In the genomic region with DNA sequence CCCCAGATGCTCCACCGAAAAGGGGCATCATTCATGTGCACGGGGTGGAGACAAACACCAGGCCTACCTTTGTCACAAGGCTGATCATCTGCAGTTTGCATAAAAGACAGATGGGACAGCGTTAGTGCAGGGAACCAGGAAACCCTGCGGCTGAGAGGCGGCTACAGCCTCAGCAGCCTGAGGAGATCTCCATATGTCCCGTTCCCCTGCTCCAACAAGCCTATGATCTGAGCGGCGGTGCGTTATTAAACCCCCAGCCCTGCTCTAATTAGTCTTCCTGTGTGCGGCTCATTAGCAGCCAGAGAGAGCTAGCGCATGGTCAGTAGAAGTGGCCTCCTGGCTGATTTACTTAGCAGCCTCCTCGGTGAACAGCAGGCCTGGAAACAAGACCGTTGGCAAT, we compare ENCODE assay signal across 9 mouse cellular contexts. TPM values are rescaled to one million over a fixed set of nuclear protein-coding genes. Genes with fewer than 3 reads are reported as not detected.
DNase-seq lines count a peak whose midpoint lies in the region; ATAC-seq lines count a peak whose summit lies in the region.
"Had no signal": no experiment of that assay in that cellular context is flagged by ENCODE, and none has a peak within 500 bp of the region (broad histone marks: within the 10 kb centered on the region; RNA-seq: fewer than 3 reads in every experiment).

No protein-coding gene starts in this region.

- no peaks in the 10 kb centered on the region for H3K9me3 ChIP-seq in forebrain, embryonic 15.5 days
- no peaks in the 10 kb centered on the region for H3K9me3 ChIP-seq in liver, embryonic 11.5 days (ENCODE audit: control insufficient read depth, low read length)
- no peaks in the 10 kb centered on the region for H3K9me3 ChIP-seq in liver, embryonic 12.5 days (replicated peaks)
- H3K9me3 ChIP-seq: heart, embryonic 13.5 days had no signal

- H3K9ac ChIP-seq in forebrain, embryonic 15.5 days (replicated peaks): 0 out of 2 replicates have a peak overlapping the region, but pooled peaks have one; percentile 13
- no peak overlapping the region for H3K9ac ChIP-seq in liver, embryonic 11.5 days (ENCODE audit: low read depth, low read length)
- no peak overlapping the region for H3K9ac ChIP-seq in liver, embryonic 12.5 days
- H3K9ac ChIP-seq: heart, embryonic 13.5 days had no signal

- peak overlapping the region; percentile 90 for H3K27ac ChIP-seq in forebrain, embryonic 15.5 days (replicated peaks)
- no peak overlapping the region for H3K27ac ChIP-seq in liver, embryonic 11.5 days (ENCODE audit: low read depth, low read length)
- no peak overlapping the region for H3K27ac ChIP-seq in liver, embryonic 12.5 days
- H3K27ac ChIP-seq: heart, embryonic 13.5 days had no signal

- ATAC-seq in forebrain, embryonic 15.5 days (replicated peaks): peak; percentile 82
- no peak for ATAC-seq in liver, embryonic 11.5 days (replicated peaks; ENCODE audit: low FRiP score)
- ATAC-seq in liver, embryonic 12.5 days: no peak

- no peaks in the 10 kb centered on the region for H3K27me3 ChIP-seq in forebrain, embryonic 15.5 days
- H3K27me3 ChIP-seq in liver, embryonic 11.5 days (replicated peaks; ENCODE audit: control insufficient read depth, insufficient read depth, low read length): no peaks in the 10 kb centered on the region
- peaks cover 37% of the 10 kb centered on the region for H3K27me3 ChIP-seq in liver, embryonic 12.5 days (replicated peaks)

- H3K4me1 ChIP-seq in forebrain, embryonic 15.5 days: peaks cover 24% of the 10 kb centered on the region
- H3K4me1 ChIP-seq in liver, embryonic 11.5 days (replicated peaks; ENCODE audit: control insufficient read depth, insufficient read depth, low read length): no peaks in the 10 kb centered on the region
- 0 out of 2 replicates have a peak, but pooled peaks cover 6% of the 10 kb centered on the region for H3K4me1 ChIP-seq in liver, embryonic 12.5 days

- H3K4me3 ChIP-seq in forebrain, embryonic 15.5 days: no peak overlapping the region
- H3K4me3 ChIP-seq in liver, embryonic 11.5 days (ENCODE audit: low read depth, low read length): no peak overlapping the region
- no peak overlapping the region for H3K4me3 ChIP-seq in liver, embryonic 12.5 days
- H3K4me3 ChIP-seq: heart, embryonic 13.5 days had no signal

- H3K4me2 ChIP-seq in forebrain, embryonic 15.5 days (replicated peaks): no peak overlapping the region
- H3K4me2 ChIP-seq in liver, embryonic 11.5 days: no peak overlapping the region
- no peak overlapping the region for H3K4me2 ChIP-seq in liver, embryonic 12.5 days
- H3K4me2 ChIP-seq: heart, embryonic 13.5 days had no signal

- H3K36me3 ChIP-seq in forebrain, embryonic 15.5 days: peaks cover 33% of the 10 kb centered on the region
- no peaks in the 10 kb centered on the region for H3K36me3 ChIP-seq in liver, embryonic 11.5 days (ENCODE audit: control insufficient read depth, insufficient read depth, low read length)
- no peaks in the 10 kb centered on the region for H3K36me3 ChIP-seq in liver, embryonic 12.5 days

- DNase-seq in brain, adult 2 months (ENCODE audit: low read depth, low spot score): peak; percentile 94
- peak; percentile 89 for DNase-seq in cerebellum, adult 11-12 months
- peak; percentile 17 for DNase-seq in mesoderm, embryonic 11.5 days (ENCODE audit: low read depth, low spot score)
- no peak for DNase-seq in T-cell, adult 2 months (ENCODE audit: low spot score)
- DNase-seq in liver, embryonic 11.5 days (ENCODE audit: low spot score): no peak
- DNase-seq: spleen, adult 18-20 months had no signal

- 16% methylated on average over 13 of the region's 13 CpGs for WGBS in forebrain, embryonic 15.5 days
- WGBS in liver, embryonic 11.5 days: 80% methylated on average over 13 of the region's 13 CpGs
- WGBS in liver, embryonic 12.5 days (ENCODE audit: insufficient replicate concordance): 73% methylated on average over 13 of the region's 13 CpGs

RNA-seq across cellular contexts. Expression of a gene that starts 18.1 kb away (rescaled TPM):
- polyA plus RNA-seq in forebrain, embryonic 15.5 days (2015; fragmentation: Nextera tagmentation; extraction: Ambion mirVana): 46.2 and 48.5 TPM in 2 replicates
- polyA plus RNA-seq in liver, embryonic 11.5 days (2014; fragmentation: Nextera tagmentation; extraction: Ambion mirVana): 2.6 and 3.2 TPM in 2 replicates
- 0.66 and 0.85 TPM in 2 replicates for polyA plus RNA-seq in liver, embryonic 12.5 days (2016; fragmentation: Nextera tagmentation; extraction: Ambion mirVana)

RNA-seq across cellular contexts. Expression of a gene that starts 23.3 kb away (rescaled TPM):
- 11.0 and 13.0 TPM in 2 replicates for polyA plus RNA-seq in forebrain, embryonic 15.5 days (2015; fragmentation: Nextera tagmentation; extraction: Ambion mirVana)
- polyA plus RNA-seq in liver, embryonic 11.5 days (2014; fragmentation: Nextera tagmentation; extraction: Ambion mirVana): 20.5 and 21.2 TPM in 2 replicates
- 12.9 and 13.4 TPM in 2 replicates for polyA plus RNA-seq in liver, embryonic 12.5 days (2016; fragmentation: Nextera tagmentation; extraction: Ambion mirVana)

RNA-seq across cellular contexts. Expression of a gene that starts 26.1 kb away (rescaled TPM):
- polyA plus RNA-seq in forebrain, embryonic 15.5 days (2015; fragmentation: Nextera tagmentation; extraction: Ambion mirVana): not detected in 2 replicates
- not detected in 2 replicates for polyA plus RNA-seq in liver, embryonic 11.5 days (2014; fragmentation: Nextera tagmentation; extraction: Ambion mirVana)
- polyA plus RNA-seq in liver, embryonic 12.5 days (2016; fragmentation: Nextera tagmentation; extraction: Ambion mirVana): not detected in 2 replicates
- polyA plus RNA-seq: heart, embryonic 13.5 days had no signal

RNA-seq across cellular contexts. Expression of a gene that starts 31.2 kb away (rescaled TPM):
- polyA plus RNA-seq in forebrain, embryonic 15.5 days (2015; fragmentation: Nextera tagmentation; extraction: Ambion mirVana): 0.11 and 0.34 TPM in 2 replicates
- polyA plus RNA-seq in liver, embryonic 11.5 days (2014; fragmentation: Nextera tagmentation; extraction: Ambion mirVana): 0.27 and 0.66 TPM in 2 replicates
- 0.50 and 0.51 TPM in 2 replicates for polyA plus RNA-seq in liver, embryonic 12.5 days (2016; fragmentation: Nextera tagmentation; extraction: Ambion mirVana)

RNA-seq across cellular contexts. Expression of a gene that starts 43.3 kb away (rescaled TPM):
- polyA plus RNA-seq in forebrain, embryonic 15.5 days (2015; fragmentation: Nextera tagmentation; extraction: Ambion mirVana): not detected in 2 replicates
- not detected in 2 replicates for polyA plus RNA-seq in liver, embryonic 11.5 days (2014; fragmentation: Nextera tagmentation; extraction: Ambion mirVana)
- 0.10 TPM in 2 replicates for polyA plus RNA-seq in liver, embryonic 12.5 days (2016; fragmentation: Nextera tagmentation; extraction: Ambion mirVana)

Comparison
In these comparisons a context has a peak if more than half of its experiments do, and no peak if none do; other contexts are left out.
1. DNase-seq: peak in brain, adult 2 months (single experiment), cerebellum, adult 11-12 months (single experiment) and mesoderm, embryonic 11.5 days (single experiment); none in T-cell, adult 2 months (single experiment) and liver, embryonic 11.5 days (single experiment).
2. RNA of a gene that starts 18.1 kb away (polyA plus RNA-seq): 46.2 to 48.5 TPM in forebrain, embryonic 15.5 days; 2.6 to 3.2 TPM in liver, embryonic 11.5 days and 0.66 to 0.85 TPM in liver, embryonic 12.5 days; every median in the first group is over 10 times any median in the second.